Mouse (Mus musculus) erythroblast, embryonic 14.5 days (primary cell): Measurements from ENCODE around the gene Nckap5.

Experiments
- GATA1 ChIP-seq: IDR thresholded peaks from 2 replicates; pipeline ENCODE4 v1.6.1; 2012; ENCODE audit warnings: low read length, inconsistent platforms, mixed read lengths
- TAL1 ChIP-seq: IDR thresholded peaks from 3 replicates; pipeline ENCODE4 v1.6.1; 2012; ENCODE audit warnings: low read length, inconsistent platforms, mixed read lengths

- TF ChIP-seq TAL1 (no peak), GATA1 (no peak)
Observed at GRCm38 (mm10) chr1:126860537-126860936, 29.9 kb upstream of the Nckap5 start.
